Mouse (Mus musculus) spleen, adult 2 months (tissue): ENCODE measurements around the gene Jak1. TPM values are rescaled to one million over a fixed set of nuclear protein-coding genes. Genes with fewer than 3 reads are reported as not detected.

ENCODE experiments used
- DNase-seq, 2 experiments: peaks; one replicate each; pipeline versions ENCODE4 v3.0.0 to v3.0.0-alpha.2; 2012 to 2021; ENCODE audit warnings: low spot score in 2 of 2, low read depth in 1 of 2
- H3K27ac ChIP-seq: fragments of 200-500 bp; 2 replicates; pipeline ENCODE4 v1.5.1; 2012; ENCODE audit warnings: low read length, inconsistent platforms; ENCODE audit not compliant: insufficient read depth
- H3K27me3 ChIP-seq: fragments of 200-500 bp; 2 replicates; pipeline ENCODE4 v1.6.1; 2012; ENCODE audit warnings: mild to moderate bottlenecking, moderate library complexity, low read length, inconsistent platforms; ENCODE audit not compliant: control insufficient read depth, insufficient read depth
- H3K36me3 ChIP-seq: fragments of 200-500 bp; 2 replicates; pipeline ENCODE4 v1.6.1; 2012; ENCODE audit warnings: mild to moderate bottlenecking, low read length, inconsistent platforms; ENCODE audit not compliant: control insufficient read depth, insufficient read depth
- H3K4me1 ChIP-seq: fragments of 200-500 bp; 2 replicates; pipeline ENCODE4 v1.6.1; 2011; ENCODE audit warnings: inconsistent platforms; ENCODE audit not compliant: control insufficient read depth, insufficient read depth, insufficient read length
- H3K4me3 ChIP-seq: fragments of 200-500 bp; 2 replicates; pipeline ENCODE4 v1.5.1; 2011; ENCODE audit warnings: mild to moderate bottlenecking, inconsistent platforms; ENCODE audit not compliant: insufficient read depth, insufficient read length; ENCODE audit errors: extremely low read depth
- CTCF ChIP-seq: fragments of 200-500 bp; IDR thresholded peaks from 2 replicates; pipeline ENCODE4 v1.5.1; 2011; ENCODE audit warnings: mild to moderate bottlenecking, inconsistent platforms; ENCODE audit not compliant: insufficient read depth, insufficient read length, insufficient replicate concordance; ENCODE audit errors: extremely low read depth
- POLR2A ChIP-seq: fragments of 200-500 bp; IDR thresholded peaks from 2 replicates; pipeline ENCODE4 v1.6.1; 2011; ENCODE audit warnings: low read depth, low read length, inconsistent platforms
- WGBS: fragments of 180-500 bp; shearing (Covaris S2); methylation state at CpG from one replicate; pipeline ENCODE4 v1.1.7; 2018; 5-methylcytosine and 5-hydroxymethylcytosine counted together
- polyA plus RNA-seq: library from polyadenylated mRNA; depleted of rRNA; stranded (reverse); fragments of >200 nt; gene quantifications from 2 replicates; pipeline ENCODE4 v1.2.3, GENCODE M21; 2012

The Jak1 gene
- polyA plus RNA-seq, 1 experiment, result 63.9 TPM

- Histone ChIP-seq H3K27me3 (no peaks in the 10 kb centered on the region), H3K27ac (no peak overlapping the region), H3K4me3 (no peak overlapping the region), H3K4me1 (peaks cover 16% of the 10 kb centered on the region), H3K36me3 (peaks cover 54% of the 10 kb centered on the region)
- no peak for TF ChIP-seq CTCF
- TF ChIP-seq POLR2A, result no peak
- 86% methylated on average over 4 of the region's 4 CpGs for WGBS
- no peak for DNase-seq
Observed at GRCm38 (mm10) chr4:101165776-101166175, 99.3 kb downstream of the Jak1 start.

GRCm38 (mm10) chr4:101164673-101165072 lies 100.4 kb downstream of the Jak1 start:
- no peak overlapping the region for H3K27ac ChIP-seq
- WGBS, result 88% methylated on average over 2 of the region's 2 CpGs
- H3K4me3 ChIP-seq, result no peak overlapping the region
- peaks cover 57% of the 10 kb centered on the region for H3K36me3 ChIP-seq
- H3K27me3 ChIP-seq, result no peaks in the 10 kb centered on the region
- DNase-seq, result no peak
- peaks cover 8% of the 10 kb centered on the region for H3K4me1 ChIP-seq
- TF ChIP-seq POLR2A (no peak), CTCF (no peak)

- TF ChIP-seq CTCF (no peak), POLR2A (no peak)
- peaks cover 59% of the 10 kb centered on the region for H3K36me3 ChIP-seq
- H3K27me3 ChIP-seq, result no peaks in the 10 kb centered on the region
- no peak overlapping the region for H3K4me3 ChIP-seq
- H3K4me1 ChIP-seq, result peaks cover 8% of the 10 kb centered on the region
- no peak overlapping the region for H3K27ac ChIP-seq
- no peak for DNase-seq
- WGBS, result 86% methylated on average over 2 of the region's 2 CpGs
Observed at GRCm38 (mm10) chr4:101164189-101164588, 100.9 kb downstream of the Jak1 start.

- WGBS, result 86% methylated on average over 1 of the region's 1 CpGs
- TF ChIP-seq POLR2A (no peak), CTCF (no peak)
- Histone ChIP-seq H3K4me1 (no peaks in the 10 kb centered on the region; the same call in 1 of the 2 replicates), H3K36me3 (peaks cover 77% of the 10 kb centered on the region), H3K27me3 (no peaks in the 10 kb centered on the region), H3K4me3 (no peak overlapping the region), H3K27ac (no peak overlapping the region)
- no peak for DNase-seq
Observed at GRCm38 (mm10) chr4:101160821-101161220, 104.3 kb downstream of the Jak1 start.

GRCm38 (mm10) chr4:101159191-101159764 lies 105.8 kb downstream of the Jak1 start:
- peaks cover 80% of the 10 kb centered on the region for H3K36me3 ChIP-seq
- WGBS, result 38% methylated on average over 12 of the region's 12 CpGs
- no peaks in the 10 kb centered on the region; the same call in 1 of the 2 replicates for H3K4me1 ChIP-seq

GRCm38 (mm10) chr4:101158282-101158681 lies 106.8 kb downstream of the Jak1 start:
- Histone ChIP-seq H3K36me3 (peaks cover 76% of the 10 kb centered on the region), H3K27ac (no peak overlapping the region), H3K4me3 (no peak overlapping the region), H3K4me1 (no peaks in the 10 kb centered on the region; the same call in 1 of the 2 replicates), H3K27me3 (no peaks in the 10 kb centered on the region)
- DNase-seq, result no peak
- 88% methylated on average over 6 of the region's 6 CpGs for WGBS
- TF ChIP-seq CTCF, result no peak
- no peak for TF ChIP-seq POLR2A

More at GRCm38 (mm10) chr4:101159191-101159764, 105.8 kb downstream of the Jak1 start:
- no peaks in the 10 kb centered on the region for H3K27me3 ChIP-seq
- no peak for DNase-seq
- H3K4me3 ChIP-seq, result no peak overlapping the region
- no peak overlapping the region for H3K27ac ChIP-seq
- no peak for TF ChIP-seq CTCF
- no peak for TF ChIP-seq POLR2A

GRCm38 (mm10) chr4:101157476-101157875 lies 107.6 kb downstream of the Jak1 start:
- Histone ChIP-seq H3K36me3 (peaks cover 72% of the 10 kb centered on the region), H3K27ac (no peak overlapping the region), H3K4me3 (no peak overlapping the region), H3K4me1 (no peaks in the 10 kb centered on the region; the same call in 1 of the 2 replicates), H3K27me3 (no peaks in the 10 kb centered on the region)
- TF ChIP-seq POLR2A (no peak), CTCF (no peak)
- no peak for DNase-seq
- WGBS, result 95% methylated on average over 5 of the region's 5 CpGs
